Mouse (Mus musculus) embryonic facial prominence, embryonic 13.5 days (tissue): Measurements from ENCODE around the gene Apol8. TPM values are rescaled to one million over a fixed set of nuclear protein-coding genes. Genes with fewer than 3 reads are reported as not detected.

Source experiments
- ATAC-seq: fragments of 200-750 bp; cut with Nextera tagmentation; 2 replicates; pipeline ENCODE4 v1.8.0; 2017; ENCODE audit warnings: low read depth; ENCODE audit not compliant: insufficient number of reproducible peaks, insufficient read depth, low FRiP score, low TSS enrichment
- H3K27ac ChIP-seq: fragments of 300-500 bp; sonication (generic); 2 replicates; pipeline ENCODE4 v1.5.1; 2015; ENCODE audit warnings: moderate library complexity, mild to moderate bottlenecking, inconsistent platforms
- H3K27me3 ChIP-seq: fragments of 300-500 bp; sonication (generic); 2 replicates; pipeline ENCODE4 v1.6.1; 2015; ENCODE audit warnings: mild to moderate bottlenecking, inconsistent platforms
- H3K36me3 ChIP-seq: fragments of 300-500 bp; sonication (generic); 2 replicates; pipeline ENCODE4 v1.6.1; 2015; ENCODE audit warnings: mild to moderate bottlenecking, inconsistent platforms
- H3K4me1 ChIP-seq: fragments of 300-500 bp; sonication (generic); 2 replicates; pipeline ENCODE4 v1.6.1; 2015; ENCODE audit warnings: inconsistent platforms
- H3K4me2 ChIP-seq: fragments of 300-500 bp; sonication (generic); 2 replicates; pipeline ENCODE4 v1.6.1; 2015; ENCODE audit warnings: moderate library complexity, mild to moderate bottlenecking, inconsistent platforms
- H3K4me3 ChIP-seq: fragments of 300-500 bp; sonication (generic); 2 replicates; pipeline ENCODE4 v1.5.1; 2015; ENCODE audit warnings: mild to moderate bottlenecking, inconsistent platforms
- H3K9ac ChIP-seq: fragments of 300-500 bp; sonication (generic); 2 replicates; pipeline ENCODE4 v1.6.1; 2015; ENCODE audit warnings: mild to moderate bottlenecking, inconsistent platforms
- H3K9me3 ChIP-seq: fragments of 300-500 bp; sonication (generic); 2 replicates; pipeline ENCODE4 v1.6.1; 2016; ENCODE audit warnings: inconsistent platforms
- WGBS: fragments of 180-500 bp; shearing (Covaris S2); methylation state at CpG from one replicate; pipeline ENCODE4 v1.1.7; 2015; ENCODE audit warnings: mixed read lengths; 5-methylcytosine and 5-hydroxymethylcytosine counted together
- polyA plus RNA-seq: library from polyadenylated mRNA; unstranded; fragments of >200 nt; fragmentation: Nextera tagmentation; extraction: Ambion mirVana; gene quantifications from 2 replicates; pipeline ENCODE4 v1.2.1, GENCODE M21; 2015

The Apol8 gene
- polyA plus RNA-seq, 1 experiment from 2014 or later = 0.22 TPM

DNA sequence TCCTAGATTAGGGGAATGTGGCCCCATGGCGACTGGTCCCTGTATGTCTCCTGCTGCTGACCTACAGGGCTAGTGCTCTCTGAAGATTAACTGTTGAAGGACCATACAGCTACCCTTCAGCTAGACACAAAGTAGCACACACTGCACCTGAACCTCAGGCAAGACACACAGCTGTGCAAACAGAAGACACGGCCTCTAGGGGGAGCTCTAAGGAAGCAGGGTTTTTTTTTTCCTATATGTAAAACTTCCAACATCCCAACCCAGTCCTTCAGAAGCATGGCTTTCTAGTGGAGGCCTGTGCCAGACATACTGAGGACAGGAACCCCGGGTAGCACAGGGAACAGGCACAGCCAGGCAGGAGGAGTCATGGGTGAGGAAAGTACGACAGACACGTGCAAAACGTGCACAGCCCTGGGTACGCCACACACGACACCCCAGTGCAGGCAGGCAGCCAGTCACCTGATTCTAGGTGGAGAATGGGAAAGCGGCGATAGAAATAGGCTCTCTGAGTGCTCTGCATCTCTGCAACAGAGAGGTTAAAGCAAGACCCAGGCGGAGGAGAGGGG is 25.7 kb upstream of the Apol8 start:
- H3K9ac ChIP-seq = no peak overlapping the region
- no peaks in the 10 kb centered on the region for H3K4me1 ChIP-seq
- no peak overlapping the region for H3K4me2 ChIP-seq
- peaks cover 99% of the 10 kb centered on the region for H3K36me3 ChIP-seq
- WGBS = 80% methylated on average over 11 of the region's 11 CpGs
- no peaks in the 10 kb centered on the region for H3K27me3 ChIP-seq
- H3K4me3 ChIP-seq = no peak overlapping the region
- H3K27ac ChIP-seq = no peak overlapping the region
- no peak for ATAC-seq
- no peaks in the 10 kb centered on the region for H3K9me3 ChIP-seq

DNA sequence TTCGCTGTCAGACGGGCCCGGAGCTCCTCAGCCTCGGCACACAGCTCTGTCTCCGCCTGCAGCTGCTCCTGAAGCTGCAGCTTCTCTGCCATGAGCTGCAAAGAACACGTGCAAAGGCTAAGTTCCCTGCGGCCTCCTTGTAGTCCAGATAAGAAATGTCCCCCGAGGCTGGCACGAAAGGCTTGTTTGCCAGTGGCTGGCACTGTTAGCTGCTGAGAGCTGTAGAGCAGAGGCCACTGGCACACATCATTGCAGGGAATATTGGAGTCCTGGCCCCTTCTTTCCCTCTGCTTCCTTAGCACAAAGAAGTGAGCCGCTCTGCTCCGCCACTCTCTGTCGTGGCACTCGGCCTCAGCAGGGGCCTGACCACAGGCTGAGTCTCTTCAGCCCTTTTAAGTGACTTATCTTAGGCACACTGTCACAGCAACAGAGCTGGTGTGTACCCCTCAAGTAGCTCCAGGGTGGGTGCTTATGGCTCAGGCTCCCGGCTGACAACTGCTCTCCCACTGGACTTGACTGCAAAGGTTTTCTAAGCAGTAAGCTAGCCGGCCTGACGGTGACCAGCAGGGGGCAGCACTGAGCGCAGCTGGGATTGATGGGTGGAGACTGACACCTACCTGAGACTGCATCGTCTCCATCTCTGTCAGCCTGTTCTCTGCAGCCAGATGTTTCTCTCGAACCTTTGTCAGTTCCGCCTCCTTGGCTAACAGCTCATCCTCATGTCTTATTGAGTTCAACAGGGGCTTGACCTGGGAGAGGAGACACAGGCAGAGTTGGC is 18.6 kb upstream of the Apol8 start:
- H3K27me3 ChIP-seq = no peaks in the 10 kb centered on the region
- H3K36me3 ChIP-seq = peaks cover 92% of the 10 kb centered on the region
- H3K4me2 ChIP-seq = no peak overlapping the region
- WGBS = 70% methylated on average over 20 of the region's 20 CpGs
- H3K9me3 ChIP-seq = no peaks in the 10 kb centered on the region
- H3K27ac ChIP-seq = no peak overlapping the region
- no peak overlapping the region for H3K9ac ChIP-seq
- ATAC-seq = no peak
- no peaks in the 10 kb centered on the region for H3K4me1 ChIP-seq
- H3K4me3 ChIP-seq = no peak overlapping the region

DNA sequence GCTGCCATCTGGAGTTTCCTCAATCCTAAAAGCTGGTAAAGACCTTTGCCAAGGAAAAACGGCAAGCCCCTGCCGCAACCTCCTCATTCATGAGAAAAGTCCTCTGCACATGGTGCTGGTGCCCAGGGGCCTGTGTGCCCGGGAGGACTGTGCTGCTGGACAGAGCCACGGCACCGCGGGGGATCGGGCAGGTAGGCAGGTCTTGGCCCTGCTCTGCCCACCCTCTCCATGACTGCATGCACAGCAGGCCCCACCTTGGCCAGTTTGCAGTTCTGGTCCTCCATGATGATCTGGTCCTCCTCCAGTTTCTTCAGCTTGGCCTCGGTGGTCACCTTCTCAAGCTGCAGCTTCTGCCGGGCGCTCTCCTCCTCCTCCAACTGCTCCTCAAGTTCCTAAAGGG is 17.5 kb upstream of the Apol8 start:
- H3K4me1 ChIP-seq = no peaks in the 10 kb centered on the region
- ATAC-seq = no peak
- H3K4me3 ChIP-seq = no peak overlapping the region
- no peaks in the 10 kb centered on the region for H3K9me3 ChIP-seq
- no peak overlapping the region for H3K27ac ChIP-seq
- H3K4me2 ChIP-seq = no peak overlapping the region
- H3K27me3 ChIP-seq = no peaks in the 10 kb centered on the region
- no peak overlapping the region for H3K9ac ChIP-seq
- H3K36me3 ChIP-seq = peaks cover 92% of the 10 kb centered on the region
- 94% methylated on average over 8 of the region's 10 CpGs for WGBS

DNA sequence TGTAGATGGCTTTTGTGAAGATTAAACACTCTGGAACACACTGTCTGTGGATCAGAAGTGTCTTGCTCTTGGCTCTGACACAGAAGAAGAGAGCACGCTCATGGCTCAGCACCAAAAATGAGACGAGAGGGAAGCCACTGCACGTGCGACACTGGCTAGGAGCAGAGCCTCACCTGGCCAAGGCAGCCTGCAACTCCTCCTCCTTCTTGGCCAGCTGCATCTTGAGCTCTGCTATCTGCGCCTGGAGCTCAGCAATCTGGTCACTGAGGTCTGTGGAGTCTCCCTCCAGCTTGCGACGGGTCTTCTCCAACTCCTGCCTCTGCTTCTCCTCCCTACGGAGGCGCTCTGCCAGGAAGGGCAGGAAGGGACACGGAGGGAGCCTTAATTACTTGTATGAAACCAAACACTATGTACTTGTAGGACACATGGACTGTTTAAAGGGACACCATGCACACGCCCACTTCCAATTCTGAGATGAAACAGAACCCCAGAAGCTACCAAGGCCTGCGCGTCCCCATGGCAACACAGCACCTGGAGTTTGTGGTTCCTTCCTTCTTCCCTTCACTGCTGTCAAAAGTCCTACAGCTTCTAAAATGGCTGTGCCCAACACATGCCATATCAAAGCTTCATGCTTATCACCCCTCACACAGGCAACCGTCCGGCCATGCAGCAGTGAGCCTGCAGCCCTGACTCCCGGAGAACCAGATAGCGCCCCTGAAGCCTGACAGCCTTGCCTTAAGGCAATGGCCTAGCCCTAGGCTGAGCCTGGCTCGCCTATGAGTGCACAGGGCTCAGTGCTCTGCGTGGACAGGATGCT is 16.5 kb upstream of the Apol8 start:
- ATAC-seq = no peak
- no peaks in the 10 kb centered on the region for H3K27me3 ChIP-seq
- H3K9ac ChIP-seq = no peak overlapping the region
- no peak overlapping the region for H3K4me2 ChIP-seq
- H3K4me3 ChIP-seq = no peak overlapping the region
- peaks cover 92% of the 10 kb centered on the region for H3K36me3 ChIP-seq
- no peak overlapping the region for H3K27ac ChIP-seq
- 89% methylated on average over 19 of the region's 19 CpGs for WGBS
- no peaks in the 10 kb centered on the region for H3K4me1 ChIP-seq
- no peaks in the 10 kb centered on the region for H3K9me3 ChIP-seq

DNA sequence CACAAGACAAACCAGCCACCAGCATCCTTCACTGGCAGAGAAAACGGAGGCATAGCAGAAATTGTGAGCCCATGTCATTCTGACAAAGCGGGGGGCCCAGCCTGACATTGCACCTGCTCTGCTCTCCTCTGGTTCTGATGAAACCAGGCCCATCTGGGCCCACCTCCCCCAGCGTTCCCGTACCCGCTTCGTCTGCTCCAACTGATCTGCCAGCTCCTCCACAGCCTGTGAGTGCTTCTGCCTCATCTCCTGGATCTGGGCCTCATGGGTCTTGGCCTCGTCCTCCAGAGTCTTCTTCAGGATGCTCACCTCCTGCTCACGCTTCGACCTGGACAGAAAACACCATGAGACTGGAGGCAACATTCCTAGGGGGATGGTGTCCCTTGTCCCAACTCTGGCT is 14.1 kb upstream of the Apol8 start:
- no peak overlapping the region for H3K4me2 ChIP-seq
- H3K4me1 ChIP-seq = no peaks in the 10 kb centered on the region
- peaks cover 94% of the 10 kb centered on the region for H3K36me3 ChIP-seq
- WGBS = 93% methylated on average over 9 of the region's 9 CpGs
- no peak overlapping the region for H3K27ac ChIP-seq
- no peak for ATAC-seq
- no peaks in the 10 kb centered on the region for H3K27me3 ChIP-seq
- no peaks in the 10 kb centered on the region for H3K9me3 ChIP-seq
- H3K9ac ChIP-seq = no peak overlapping the region
- no peak overlapping the region for H3K4me3 ChIP-seq

DNA sequence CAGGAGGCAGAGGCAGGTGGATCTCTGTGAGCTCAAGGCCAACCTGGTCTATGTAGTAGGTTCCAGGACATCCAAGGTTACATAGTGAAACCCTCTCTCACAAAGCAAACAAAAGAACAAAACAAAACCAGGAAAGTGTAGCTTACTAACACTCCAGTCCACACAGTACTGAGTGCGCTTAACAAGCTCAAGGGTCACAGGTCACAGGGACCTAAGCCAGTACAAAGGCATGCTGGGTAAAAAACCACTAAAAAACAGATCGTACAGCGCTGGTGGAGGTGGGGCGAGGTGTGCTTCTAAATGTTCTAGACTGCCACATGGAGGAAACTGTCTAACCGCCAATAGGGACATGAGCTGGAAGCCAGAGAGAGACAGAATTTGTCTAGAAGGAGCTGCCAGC is 13.5 kb upstream of the Apol8 start:
- H3K4me3 ChIP-seq = no peak overlapping the region
- H3K9me3 ChIP-seq = no peaks in the 10 kb centered on the region
- no peak overlapping the region for H3K9ac ChIP-seq
- H3K4me1 ChIP-seq = no peaks in the 10 kb centered on the region
- ATAC-seq = no peak
- H3K4me2 ChIP-seq = no peak overlapping the region
- H3K36me3 ChIP-seq = peaks cover 94% of the 10 kb centered on the region
- no peak overlapping the region for H3K27ac ChIP-seq
- WGBS = 93% methylated on average over 5 of the region's 5 CpGs
- no peaks in the 10 kb centered on the region for H3K27me3 ChIP-seq

DNA sequence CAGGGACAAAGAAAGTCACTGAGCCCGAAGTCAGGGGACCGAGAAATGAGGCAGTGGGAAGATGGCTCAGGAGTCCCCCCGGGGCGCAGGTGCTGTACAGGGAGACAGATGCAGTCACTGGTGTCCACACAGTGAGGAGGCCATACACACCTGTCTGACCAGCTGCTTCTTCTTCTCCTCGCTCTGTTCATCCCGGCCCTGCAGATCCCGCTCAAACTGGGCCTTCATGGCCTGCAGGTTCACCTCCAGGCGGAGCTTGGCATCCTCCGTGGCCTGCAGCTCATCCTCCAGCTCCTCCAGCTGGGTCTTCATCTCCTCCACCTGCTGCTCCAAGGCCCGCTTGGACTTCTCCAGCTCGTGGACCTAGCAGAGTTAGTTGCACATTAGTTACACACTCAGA is 10.2 kb upstream of the Apol8 start:
- Histone ChIP-seq H3K9ac (no peak overlapping the region), H3K9me3 (no peaks in the 10 kb centered on the region), H3K4me1 (no peaks in the 10 kb centered on the region), H3K4me2 (no peak overlapping the region), H3K27ac (no peak overlapping the region), H3K36me3 (peaks cover 100% of the 10 kb centered on the region), H3K27me3 (no peaks in the 10 kb centered on the region), H3K4me3 (no peak overlapping the region)
- no peak for ATAC-seq
- WGBS = 89% methylated on average over 11 of the region's 11 CpGs

DNA sequence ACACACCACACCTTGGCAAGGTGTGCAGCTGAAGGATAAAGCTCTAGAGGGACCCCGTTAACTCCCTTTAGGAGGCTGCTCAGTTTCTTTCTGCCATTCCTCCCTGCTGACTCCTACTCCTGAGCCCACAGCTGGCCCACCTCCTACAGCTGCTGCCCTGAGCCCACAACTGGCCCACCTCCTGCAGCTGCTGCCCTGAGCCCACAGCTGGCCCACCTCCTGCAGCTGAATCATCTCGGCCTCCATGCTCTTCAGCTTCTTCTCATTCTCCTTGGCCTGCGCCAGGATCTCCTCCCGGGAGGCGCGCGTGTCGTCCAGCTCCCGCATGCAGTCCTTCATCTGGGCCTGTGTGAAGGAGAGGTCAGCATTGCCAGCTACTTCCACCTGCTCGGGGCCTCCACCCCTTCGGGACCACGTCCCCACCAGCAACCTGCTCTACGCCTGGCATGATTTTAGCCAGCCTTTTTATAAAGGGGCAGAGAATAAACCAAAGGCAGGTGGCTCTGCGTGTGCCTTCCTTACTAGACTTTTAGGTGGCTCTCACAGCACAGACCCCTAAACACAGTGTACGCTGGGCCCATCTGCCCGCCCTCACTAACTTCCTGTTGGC is 8.8 kb upstream of the Apol8 start:
- H3K4me2 ChIP-seq = no peak overlapping the region
- no peaks in the 10 kb centered on the region for H3K9me3 ChIP-seq
- 92% methylated on average over 16 of the region's 16 CpGs for WGBS
- H3K36me3 ChIP-seq = peaks cover 99% of the 10 kb centered on the region
- H3K9ac ChIP-seq = no peak overlapping the region
- H3K27ac ChIP-seq = no peak overlapping the region
- H3K27me3 ChIP-seq = no peaks in the 10 kb centered on the region
- H3K4me1 ChIP-seq = no peaks in the 10 kb centered on the region
- ATAC-seq = no peak
- H3K4me3 ChIP-seq = no peak overlapping the region

DNA sequence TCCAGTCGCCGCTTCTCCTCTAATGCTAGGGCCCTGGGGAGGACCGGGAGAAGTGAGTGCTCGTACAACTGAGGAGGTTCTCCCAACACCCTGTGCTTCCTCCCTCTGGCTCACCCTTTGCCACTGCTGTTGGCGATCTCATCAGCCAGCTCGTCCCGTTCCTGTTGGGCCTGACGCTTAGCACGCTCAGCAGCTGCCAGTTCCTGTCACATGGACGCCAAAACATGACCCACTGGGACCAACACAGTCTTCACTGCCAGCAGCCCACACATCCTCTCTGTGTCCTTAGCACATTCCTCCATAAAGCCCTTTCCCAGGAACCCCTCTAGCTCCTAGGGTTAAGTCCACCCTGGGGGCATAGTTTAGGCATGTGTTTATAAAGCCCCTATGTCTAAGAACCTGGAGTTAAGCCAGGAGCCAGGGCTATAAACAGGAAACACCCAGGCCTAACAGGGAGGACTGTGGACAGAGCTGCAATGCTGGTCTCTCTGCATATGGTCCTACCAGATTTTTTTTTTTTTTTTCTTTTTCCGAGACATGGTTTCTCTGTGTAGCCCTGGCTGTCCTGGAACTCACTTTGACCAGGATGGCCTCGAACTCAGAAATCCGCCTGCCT is 7.7 kb upstream of the Apol8 start:
- ATAC-seq = no peak
- Histone ChIP-seq H3K27me3 (no peaks in the 10 kb centered on the region), H3K4me1 (no peaks in the 10 kb centered on the region), H3K9ac (no peak overlapping the region), H3K27ac (no peak overlapping the region), H3K4me2 (no peak overlapping the region), H3K36me3 (peaks cover 97% of the 10 kb centered on the region), H3K9me3 (no peaks in the 10 kb centered on the region), H3K4me3 (no peak overlapping the region)
- 79% methylated on average over 13 of the region's 13 CpGs for WGBS

DNA sequence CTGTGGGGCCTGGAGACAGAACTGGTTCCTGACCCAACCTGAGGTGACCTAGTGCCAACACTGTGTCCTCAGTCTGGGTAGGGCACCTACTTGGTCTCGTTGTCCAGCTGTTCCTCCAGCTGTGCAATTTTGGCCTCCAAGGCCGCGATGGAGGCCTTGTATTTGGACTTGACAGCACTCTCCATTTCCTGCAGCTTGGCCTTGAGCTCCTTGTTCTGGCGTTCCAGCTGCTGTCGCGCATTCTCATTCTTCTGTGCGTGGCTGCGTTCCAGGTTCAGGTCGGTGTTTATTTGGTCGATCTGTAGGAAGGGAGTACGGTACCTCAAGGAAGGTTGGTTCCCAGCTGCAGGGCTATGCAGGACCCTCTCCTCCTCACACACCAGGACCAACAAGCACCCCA is 6.9 kb upstream of the Apol8 start:
- Histone ChIP-seq H3K36me3 (peaks cover 89% of the 10 kb centered on the region), H3K27ac (no peak overlapping the region), H3K9ac (no peak overlapping the region), H3K4me3 (no peak overlapping the region), H3K9me3 (no peaks in the 10 kb centered on the region), H3K4me2 (no peak overlapping the region), H3K4me1 (no peaks in the 10 kb centered on the region), H3K27me3 (no peaks in the 10 kb centered on the region)
- ATAC-seq = no peak
- WGBS = 89% methylated on average over 11 of the region's 11 CpGs

DNA sequence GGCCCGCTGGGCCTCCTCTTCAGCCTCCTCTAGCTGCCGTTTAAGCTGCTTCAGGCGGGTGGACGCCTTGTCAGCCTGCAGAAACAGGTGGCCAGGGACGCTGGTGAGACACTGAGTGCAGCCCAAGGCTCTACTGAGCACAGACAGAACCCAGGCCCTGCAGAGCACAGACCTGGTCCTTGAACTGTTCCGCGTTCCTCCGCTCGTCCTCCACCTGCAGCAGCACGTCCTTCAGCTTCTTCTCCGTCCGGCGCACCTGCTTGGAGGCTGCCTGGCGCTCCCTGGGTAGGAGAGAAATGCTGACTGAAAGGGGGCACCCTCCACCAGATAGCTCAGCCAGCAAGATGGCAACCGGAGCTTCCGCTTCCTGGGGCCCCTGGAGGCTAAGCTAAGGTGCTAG is 6.2 kb upstream of the Apol8 start:
- H3K27ac ChIP-seq = no peak overlapping the region
- H3K36me3 ChIP-seq = peaks cover 83% of the 10 kb centered on the region
- 92% methylated on average over 16 of the region's 16 CpGs for WGBS
- no peaks in the 10 kb centered on the region for H3K27me3 ChIP-seq
- ATAC-seq = no peak
- H3K9me3 ChIP-seq = no peaks in the 10 kb centered on the region
- H3K9ac ChIP-seq = no peak overlapping the region
- no peak overlapping the region for H3K4me2 ChIP-seq
- no peak overlapping the region for H3K4me3 ChIP-seq
- H3K4me1 ChIP-seq = no peaks in the 10 kb centered on the region
